Mouse (Mus musculus) intestine, embryonic 15.5 days (tissue): ENCODE results near the gene Adamtsl4. TPM values are rescaled to one million over a fixed set of nuclear protein-coding genes. Genes with fewer than 3 reads are reported as not detected.

Experiments
- ATAC-seq: fragments of 200-750 bp; cut with Nextera tagmentation; 2 replicates; pipeline ENCODE4 v1.8.0; 2017; ENCODE audit warnings: moderate TSS enrichment, moderate library complexity
- H3K27ac ChIP-seq: fragments of 300-500 bp; sonication (generic); 2 replicates; pipeline ENCODE4 v1.5.1; 2015; ENCODE audit warnings: mild to moderate bottlenecking, inconsistent platforms
- H3K27me3 ChIP-seq: fragments of 300-500 bp; sonication (generic); replicated peaks from 2 replicates; pipeline ENCODE4 v1.6.1; 2015; ENCODE audit warnings: inconsistent platforms
- H3K36me3 ChIP-seq: fragments of 300-500 bp; sonication (generic); 2 replicates; pipeline ENCODE4 v1.6.1; 2015; ENCODE audit warnings: inconsistent platforms
- H3K4me1 ChIP-seq: fragments of 300-500 bp; sonication (generic); replicated peaks from 2 replicates; pipeline ENCODE4 v1.6.1; 2015; ENCODE audit warnings: inconsistent platforms
- H3K4me2 ChIP-seq: fragments of 300-500 bp; sonication (generic); replicated peaks from 2 replicates; pipeline ENCODE4 v1.6.1; 2015; ENCODE audit warnings: mild to moderate bottlenecking, inconsistent platforms
- H3K4me3 ChIP-seq: fragments of 300-500 bp; sonication (generic); replicated peaks from 2 replicates; pipeline ENCODE4 v1.5.1; 2015; ENCODE audit warnings: inconsistent platforms
- H3K9ac ChIP-seq: fragments of 300-500 bp; sonication (generic); 2 replicates; pipeline ENCODE4 v1.6.1; 2015; ENCODE audit warnings: inconsistent platforms
- H3K9me3 ChIP-seq: fragments of 300-500 bp; sonication (generic); 2 replicates; pipeline ENCODE4 v1.6.1; 2016; ENCODE audit warnings: inconsistent platforms
- WGBS: fragments of 180-500 bp; shearing (Covaris S2); methylation state at CpG from one replicate; pipeline ENCODE4 v1.1.7; 2015; 5-methylcytosine and 5-hydroxymethylcytosine counted together
- polyA plus RNA-seq: library from polyadenylated mRNA; unstranded; fragments of >200 nt; fragmentation: Nextera tagmentation; extraction: Ambion mirVana; gene quantifications from 2 replicates; pipeline ENCODE4 v1.2.1, GENCODE M21; 2015

Adamtsl4 gene
- 2.3 and 3.0 TPM in 2 replicates for polyA plus RNA-seq

GRCm38 (mm10) chr3:95687524-95688421, at the start of gene Adamtsl4:
TSS of gene Adamtsl4 (minus strand) at chr3:95687917.
- 4% methylated on average over 48 of the region's 50 CpGs for WGBS
- Histone ChIP-seq H3K27me3 (no peaks in the 10 kb centered on the region), H3K36me3 (no peaks in the 10 kb centered on the region), H3K9ac (peak within 1 kb of the TSS; percentile 51), H3K4me3 (peak within 1 kb of the TSS; percentile 43), H3K9me3 (no peaks in the 10 kb centered on the region), H3K4me2 (peak within 1 kb of the TSS; percentile 82), H3K27ac (peak within 1 kb of the TSS; percentile 78), H3K4me1 (peaks cover 29% of the 10 kb centered on the region)
- ATAC-seq: peak; percentile 73

- H3K27me3 ChIP-seq: no peaks in the 10 kb centered on the region
These were observed 47.5 kb upstream of the Adamtsl4 start for GRCm38 (mm10) chr3:95735071-95735670.

GRCm38 (mm10) chr3:95734092-95734702, 46.5 kb upstream of the Adamtsl4 start:
- WGBS: 69% methylated on average over 13 of the region's 13 CpGs
- H3K9me3 ChIP-seq: no peaks in the 10 kb centered on the region
- no peak overlapping the region for H3K4me2 ChIP-seq
- no peaks in the 10 kb centered on the region for H3K27me3 ChIP-seq
- no peak for ATAC-seq
- no peak overlapping the region for H3K4me3 ChIP-seq
- no peak overlapping the region for H3K9ac ChIP-seq
- 0 out of 2 replicates have a peak, but pooled peaks cover 7% of the 10 kb centered on the region for H3K36me3 ChIP-seq
- peak overlapping the region; percentile 23; the same call in 1 of the 2 replicates for H3K27ac ChIP-seq
- peaks cover 8% of the 10 kb centered on the region for H3K4me1 ChIP-seq

More at GRCm38 (mm10) chr3:95735071-95735670, 47.5 kb upstream of the Adamtsl4 start:
- Histone ChIP-seq H3K9me3 (no peaks in the 10 kb centered on the region), H3K4me1 (peaks cover 14% of the 10 kb centered on the region), H3K4me3 (no peak overlapping the region), H3K36me3 (0 out of 2 replicates have a peak, but pooled peaks cover 9% of the 10 kb centered on the region), H3K27ac (no peak overlapping the region), H3K4me2 (no peak overlapping the region), H3K9ac (no peak overlapping the region)
- ATAC-seq: no peak
- 88% methylated on average over 12 of the region's 12 CpGs for WGBS

GRCm38 (mm10) chr3:95732744-95733521, 45.2 kb upstream of the Adamtsl4 start:
- H3K27me3 ChIP-seq: no peaks in the 10 kb centered on the region
- 0 out of 2 replicates have a peak, but pooled peaks cover 7% of the 10 kb centered on the region for H3K36me3 ChIP-seq
- no peak overlapping the region for H3K27ac ChIP-seq
- peaks cover 7% of the 10 kb centered on the region; the same call in 1 of the 2 replicates for H3K4me1 ChIP-seq
- no peak for ATAC-seq
- no peak overlapping the region for H3K9ac ChIP-seq
- 77% methylated on average over 11 of the region's 11 CpGs for WGBS
- no peak overlapping the region for H3K4me2 ChIP-seq
- no peak overlapping the region for H3K4me3 ChIP-seq
- H3K9me3 ChIP-seq: no peaks in the 10 kb centered on the region

GRCm38 (mm10) chr3:95732297-95732696, 44.6 kb upstream of the Adamtsl4 start:
- H3K27ac ChIP-seq: no peak overlapping the region
- H3K9ac ChIP-seq: no peak overlapping the region
- H3K9me3 ChIP-seq: no peaks in the 10 kb centered on the region
- H3K4me1 ChIP-seq: peaks cover 7% of the 10 kb centered on the region; the same call in 1 of the 2 replicates
- no peak for ATAC-seq
- no peak overlapping the region for H3K4me2 ChIP-seq
- H3K4me3 ChIP-seq: no peak overlapping the region
- H3K36me3 ChIP-seq: 0 out of 2 replicates have a peak, but pooled peaks cover 7% of the 10 kb centered on the region
- no peaks in the 10 kb centered on the region for H3K27me3 ChIP-seq
- 95% methylated on average over 9 of the region's 9 CpGs for WGBS

GRCm38 (mm10) chr3:95731802-95732201, 44.1 kb upstream of the Adamtsl4 start:
- Histone ChIP-seq H3K27me3 (no peaks in the 10 kb centered on the region), H3K27ac (no peak overlapping the region), H3K4me3 (no peak overlapping the region), H3K4me1 (peaks cover 7% of the 10 kb centered on the region; the same call in 1 of the 2 replicates), H3K9me3 (no peaks in the 10 kb centered on the region), H3K9ac (no peak overlapping the region), H3K4me2 (no peak overlapping the region), H3K36me3 (0 out of 2 replicates have a peak, but pooled peaks cover 7% of the 10 kb centered on the region)
- ATAC-seq: no peak
- 87% methylated on average over 4 of the region's 4 CpGs for WGBS

- no peak for ATAC-seq
- Histone ChIP-seq H3K9ac (no peak overlapping the region), H3K27ac (no peak overlapping the region), H3K4me2 (no peak overlapping the region), H3K36me3 (0 out of 2 replicates have a peak, but pooled peaks cover 3% of the 10 kb centered on the region), H3K27me3 (no peaks in the 10 kb centered on the region), H3K4me1 (peaks cover 7% of the 10 kb centered on the region; the same call in 1 of the 2 replicates), H3K4me3 (no peak overlapping the region), H3K9me3 (no peaks in the 10 kb centered on the region)
- 72% methylated on average over 7 of the region's 7 CpGs for WGBS
These were observed 42.7 kb upstream of the Adamtsl4 start for GRCm38 (mm10) chr3:95730431-95730830.

- Histone ChIP-seq H3K4me3 (no peak overlapping the region), H3K4me2 (no peak overlapping the region), H3K27ac (no peak overlapping the region), H3K36me3 (no peaks in the 10 kb centered on the region), H3K9me3 (no peaks in the 10 kb centered on the region), H3K27me3 (no peaks in the 10 kb centered on the region), H3K4me1 (no peaks in the 10 kb centered on the region), H3K9ac (no peak overlapping the region)
- 70% methylated on average over 2 of the region's 2 CpGs for WGBS
- no peak for ATAC-seq
These were observed 41.2 kb upstream of the Adamtsl4 start for GRCm38 (mm10) chr3:95728906-95729305.

- Histone ChIP-seq H3K4me3 (no peak overlapping the region), H3K4me2 (no peak overlapping the region), H3K9ac (no peak overlapping the region), H3K4me1 (no peaks in the 10 kb centered on the region), H3K27me3 (no peaks in the 10 kb centered on the region), H3K36me3 (no peaks in the 10 kb centered on the region), H3K27ac (no peak overlapping the region), H3K9me3 (no peaks in the 10 kb centered on the region)
- ATAC-seq: no peak
- 52% methylated on average over 7 of the region's 7 CpGs for WGBS
These were observed 39.1 kb upstream of the Adamtsl4 start for GRCm38 (mm10) chr3:95726696-95727358.

- no peak overlapping the region for H3K4me2 ChIP-seq
- H3K36me3 ChIP-seq: no peaks in the 10 kb centered on the region
- no peak overlapping the region for H3K27ac ChIP-seq
- H3K9me3 ChIP-seq: no peaks in the 10 kb centered on the region
- ATAC-seq: no peak
- H3K27me3 ChIP-seq: no peaks in the 10 kb centered on the region
- H3K4me1 ChIP-seq: no peaks in the 10 kb centered on the region
- 86% methylated on average over 7 of the region's 7 CpGs for WGBS
- no peak overlapping the region for H3K4me3 ChIP-seq
- H3K9ac ChIP-seq: no peak overlapping the region
These were observed 38.1 kb upstream of the Adamtsl4 start for GRCm38 (mm10) chr3:95725863-95726262.

- no peak overlapping the region for H3K27ac ChIP-seq
- no peak overlapping the region for H3K4me2 ChIP-seq
- no peaks in the 10 kb centered on the region for H3K27me3 ChIP-seq
- H3K9me3 ChIP-seq: no peaks in the 10 kb centered on the region
- no peaks in the 10 kb centered on the region for H3K36me3 ChIP-seq
- H3K4me3 ChIP-seq: no peak overlapping the region
- H3K4me1 ChIP-seq: no peaks in the 10 kb centered on the region
- no peak overlapping the region for H3K9ac ChIP-seq
- 73% methylated on average over 3 of the region's 3 CpGs for WGBS
- no peak for ATAC-seq
These were observed 34.7 kb upstream of the Adamtsl4 start for GRCm38 (mm10) chr3:95722386-95722785.
